8 mouse cellular contexts compared by ENCODE assay signal in genomic region chr7:92550990-92551392, GRCm38 (mm10). TPM values are rescaled to one million over a fixed set of nuclear protein-coding genes. Genes with fewer than 3 reads are reported as not detected.
DNase-seq lines count a peak whose midpoint lies in the region; ATAC-seq and TF ChIP-seq lines count a peak whose summit lies in the region.

No protein-coding gene starts in this region.

- 55% methylated on average over 4 of the region's 4 CpGs for WGBS in lung, postnatal 0 days
- WGBS in lung, adult 2 months = 41% methylated on average over 4 of the region's 4 CpGs
- 56% methylated on average over 4 of the region's 4 CpGs for WGBS in hindbrain, embryonic 12.5 days

- no peaks in the 10 kb centered on the region for H3K4me1 ChIP-seq in lung, postnatal 0 days (ENCODE audit: insufficient read depth, low read depth, low read length)
- no peaks in the 10 kb centered on the region for H3K4me1 ChIP-seq in lung, adult 2 months (ENCODE audit: control insufficient read depth, insufficient read depth, low read length)
- H3K4me1 ChIP-seq in hindbrain, embryonic 12.5 days = no peaks in the 10 kb centered on the region

- ATAC-seq in lung, postnatal 0 days = no peak
- peak; percentile 56; the same call in 1 of the 2 replicates for ATAC-seq in hindbrain, embryonic 12.5 days (ENCODE audit: low FRiP score)
- ATAC-seq in megakaryocyte-erythroid progenitor cell, adult 5-6 weeks (replicated peaks; ENCODE audit: low FRiP score, low TSS enrichment, poor library complexity, severe bottlenecking) = peak; percentile 90

- H3K27me3 ChIP-seq in lung, postnatal 0 days (replicated peaks; ENCODE audit: insufficient read depth, low read length) = no peaks in the 10 kb centered on the region
- no peaks in the 10 kb centered on the region for H3K27me3 ChIP-seq in hindbrain, embryonic 12.5 days

- H3K36me3 ChIP-seq in lung, postnatal 0 days (ENCODE audit: insufficient read depth, low read length) = no peaks in the 10 kb centered on the region
- H3K36me3 ChIP-seq in hindbrain, embryonic 12.5 days = no peaks in the 10 kb centered on the region

- DNase-seq in adrenal gland, postnatal 14 days = peak; percentile 52
- DNase-seq in adrenal gland, postnatal 25 days = no peak
- DNase-seq in lung, postnatal 0 days (ENCODE audit: low spot score) = peak; percentile 72
- no peak for DNase-seq in lung, adult 2 months
- peak; percentile 46 for DNase-seq in cerebellum, adult 8-10 months
- DNase-seq in frontal cortex, postnatal 10 days (ENCODE audit: low spot score in 2 of 2) = no peak

- TF ChIP-seq EP300 in lung, postnatal 0 days (IDR thresholded peaks at IDR 0.05) = no peak

- no peak for TF ChIP-seq POLR2A in lung, adult 2 months (IDR thresholded peaks at IDR 0.05; ENCODE audit: borderline replicate concordance, extremely low read depth, low read depth, low read length)

- no peak overlapping the region for H3K27ac ChIP-seq in lung, postnatal 0 days (ENCODE audit: low read length)
- no peak overlapping the region for H3K27ac ChIP-seq in hindbrain, embryonic 12.5 days

- no peak overlapping the region for H3K9ac ChIP-seq in lung, postnatal 0 days (replicated peaks; ENCODE audit: low read depth)
- H3K9ac ChIP-seq in hindbrain, embryonic 12.5 days = no peak overlapping the region

- H3K4me2 ChIP-seq in lung, postnatal 0 days (replicated peaks; ENCODE audit: low read depth, low read length) = no peak overlapping the region
- no peak overlapping the region for H3K4me2 ChIP-seq in hindbrain, embryonic 12.5 days (replicated peaks)

- TF ChIP-seq CTCF in lung, postnatal 0 days (IDR thresholded peaks at IDR 0.05) = peak; percentile 59
- no peak for TF ChIP-seq CTCF in lung, adult 2 months (IDR thresholded peaks at IDR 0.05; ENCODE audit: insufficient read depth, low read length)

- no peak overlapping the region for H3K4me3 ChIP-seq in lung, postnatal 0 days (ENCODE audit: low read depth, low read length)
- H3K4me3 ChIP-seq in lung, adult 2 months (replicated peaks; ENCODE audit: extremely low read depth, low read depth, low read length) = no peak overlapping the region
- no peak overlapping the region for H3K4me3 ChIP-seq in hindbrain, embryonic 12.5 days

- no peaks in the 10 kb centered on the region for H3K9me3 ChIP-seq in lung, postnatal 0 days (ENCODE audit: low read length)
- H3K9me3 ChIP-seq in hindbrain, embryonic 12.5 days (replicated peaks) = no peaks in the 10 kb centered on the region

RNA-seq across cellular contexts. Expression of gene Ccdc90b, which starts 10.0 kb away (rescaled TPM):
- 34.8 and 36.3 TPM in 2 replicates for total RNA-seq in adrenal gland, postnatal 14 days (2021)
- total RNA-seq in adrenal gland, postnatal 25 days (2021) = 37.4 and 48.1 TPM in 2 replicates
- polyA plus RNA-seq in lung, postnatal 0 days (2015; fragmentation: Nextera tagmentation; extraction: Ambion mirVana) = 36.9 and 41.2 TPM in 2 replicates
- polyA plus RNA-seq in lung, adult 2 months (2012; rRNA removed) = 3.7 and 5.3 TPM in 2 replicates
- 74.6 and 77.6 TPM in 2 replicates for polyA plus RNA-seq in hindbrain, embryonic 12.5 days (2016; fragmentation: Nextera tagmentation; extraction: Ambion mirVana)
- 19.8 and 22.7 TPM in 2 replicates for total RNA-seq in megakaryocyte-erythroid progenitor cell, adult 5-6 weeks (2014; fragmentation: Nextera tagmentation)
- total RNA-seq in megakaryocyte-erythroid progenitor cell, adult 5-6 weeks (2017) = 28.7 and 46.2 TPM in 2 replicates

Comparison
In these comparisons a context has a peak if more than half of its experiments do, and no peak if none do; other contexts are left out.
1. DNase-seq: peak in adrenal gland, postnatal 14 days (single experiment), lung, postnatal 0 days (single experiment) and cerebellum, adult 8-10 months (single experiment); none in adrenal gland, postnatal 25 days (single experiment), lung, adult 2 months (single experiment) and frontal cortex, postnatal 10 days (0 of 2).